17 mouse cellular contexts compared by ENCODE assay signal in the genomic region with DNA sequence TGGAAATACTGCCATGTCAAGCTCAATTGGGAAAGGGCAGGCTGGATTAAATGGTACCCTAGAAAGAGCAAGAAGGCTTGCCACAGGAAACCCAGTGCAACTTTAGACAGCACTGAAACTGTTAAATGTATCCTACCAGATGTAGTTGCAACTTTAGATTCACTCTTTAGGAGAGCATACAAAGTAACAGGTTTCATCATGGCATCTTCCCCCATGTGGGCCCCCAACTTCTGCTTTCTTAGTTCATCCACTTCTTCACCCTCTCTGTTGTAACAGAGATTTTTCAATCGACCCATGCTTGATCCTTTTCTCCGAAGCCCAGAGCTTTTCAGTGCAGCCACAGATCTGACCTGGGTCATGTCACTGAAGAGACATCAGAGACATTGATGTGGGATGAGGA.
"Had no signal": no experiment of that assay in that cellular context is flagged by ENCODE, and none has a peak within 500 bp of the region (broad histone marks: within the 10 kb centered on the region; RNA-seq: fewer than 3 reads in every experiment).

No protein-coding gene starts in this region.

- H3K4me3 ChIP-seq: limb, embryonic 12.5 days; limb, embryonic 15.5 days; liver, embryonic 15.5 days; neural tube, embryonic 13.5 days; stomach, embryonic 15.5 days had no signal

- DNase-seq: kidney, adult 9 months; kidney, postnatal 14 days; kidney, postnatal 4 days; left cerebral cortex, postnatal 4 days; lung, adult 2 months; lung, postnatal 14 days; midbrain, embryonic 14.5 days; retina, postnatal 1 day; right cerebral cortex, postnatal 25 days; spleen, adult 18-20 months; thymus, postnatal 25 days had no signal

- H3K27me3 ChIP-seq: limb, embryonic 15.5 days; liver, embryonic 15.5 days; neural tube, embryonic 13.5 days had no signal

- H3K36me3 ChIP-seq: limb, embryonic 12.5 days; limb, embryonic 15.5 days; liver, embryonic 15.5 days; neural tube, embryonic 13.5 days; stomach, embryonic 15.5 days had no signal

- H3K27ac ChIP-seq: limb, embryonic 12.5 days; limb, embryonic 15.5 days; liver, embryonic 15.5 days; macrophage; neural tube, embryonic 13.5 days; stomach, embryonic 15.5 days had no signal

- H3K4me1 ChIP-seq: limb, embryonic 12.5 days; liver, embryonic 15.5 days; neural tube, embryonic 13.5 days; stomach, embryonic 15.5 days had no signal

- H3K9me3 ChIP-seq: limb, embryonic 15.5 days; liver, embryonic 15.5 days; stomach, embryonic 15.5 days had no signal

- H3K9ac ChIP-seq: limb, embryonic 12.5 days; limb, embryonic 15.5 days; liver, embryonic 15.5 days; neural tube, embryonic 13.5 days; stomach, embryonic 15.5 days had no signal
